Mouse (Mus musculus): Measurements from ENCODE around the gene Cldn9.

- TF ChIP-seq CTCF (IDR thresholded peaks at IDR 0.05), result no peak
- TF ChIP-seq POLR2A (IDR thresholded peaks at IDR 0.05; ENCODE audit: insufficient read depth, low read depth, low read length), result no peak
Observed at GRCm38 (mm10) chr17:23705525-23706104, 21.8 kb upstream of the Cldn9 start.

Data from heart, adult 2 months (tissue).